In genomic region chr2:113757525-113758310, GRCm38 (mm10) we compare ENCODE assay signal across 8 mouse cellular contexts. TPM values are rescaled to one million over a fixed set of nuclear protein-coding genes. Genes with fewer than 3 reads are reported as not detected.
DNase-seq lines count a peak whose midpoint lies in the region; ATAC-seq lines count a peak whose summit lies in the region.

No protein-coding gene starts in this region.

- H3K36me3 ChIP-seq in hindbrain, embryonic 11.5 days (ENCODE audit: control insufficient read depth, insufficient read depth, low read length) = no peaks in the 10 kb centered on the region
- H3K36me3 ChIP-seq in liver, embryonic 12.5 days = no peaks in the 10 kb centered on the region

- peak; percentile 56 to 63 for DNase-seq in left cerebral cortex, adult 18-20 months (ENCODE audit: low spot score in 2 of 2)
- DNase-seq in left cerebral cortex, adult 11 months (ENCODE audit: low spot score) = no peak
- peak; percentile 65 for DNase-seq in embryo, embryonic 9.5 days (ENCODE audit: extremely low spot score)
- peak; percentile 69 for DNase-seq in hindbrain, embryonic 11.5 days (ENCODE audit: low spot score)
- peak; percentile 57 to 61 for DNase-seq in right cerebral cortex, adult 2 months (ENCODE audit: low spot score in 2 of 2)
- DNase-seq in thymus, postnatal 10 days (ENCODE audit: low spot score in 2 of 2) = no peak
- no peak for DNase-seq in urinary bladder, postnatal 36 days (ENCODE audit: low spot score in 2 of 2)

- peak; percentile 62 for ATAC-seq in hindbrain, embryonic 11.5 days (ENCODE audit: low FRiP score)
- no peak for ATAC-seq in liver, embryonic 12.5 days

- H3K9ac ChIP-seq in hindbrain, embryonic 11.5 days (ENCODE audit: low read depth, low read length) = peak overlapping the region; percentile 56; the same call in 1 of the 2 replicates
- H3K9ac ChIP-seq in liver, embryonic 12.5 days = no peak overlapping the region

- no peak overlapping the region for H3K27ac ChIP-seq in hindbrain, embryonic 11.5 days (ENCODE audit: low read depth, low read length)
- no peak overlapping the region for H3K27ac ChIP-seq in liver, embryonic 12.5 days

- peaks cover 34% of the 10 kb centered on the region for H3K27me3 ChIP-seq in hindbrain, embryonic 11.5 days (ENCODE audit: control insufficient read depth, insufficient read depth, low read length)
- H3K27me3 ChIP-seq in liver, embryonic 12.5 days (replicated peaks) = peaks cover 51% of the 10 kb centered on the region

- H3K4me3 ChIP-seq in hindbrain, embryonic 11.5 days (ENCODE audit: low read depth, low read length) = peak overlapping the region; percentile 49
- H3K4me3 ChIP-seq in liver, embryonic 12.5 days = peak overlapping the region; percentile 45

- WGBS in hindbrain, embryonic 11.5 days = under 1% methylated on average over 47 of the region's 47 CpGs
- WGBS in liver, embryonic 12.5 days (ENCODE audit: insufficient replicate concordance) = 2% methylated on average over 47 of the region's 47 CpGs

- peaks cover 9% of the 10 kb centered on the region; the same call in 1 of the 2 replicates for H3K4me1 ChIP-seq in hindbrain, embryonic 11.5 days (replicated peaks; ENCODE audit: control insufficient read depth, insufficient read depth, low read length)
- H3K4me1 ChIP-seq in liver, embryonic 12.5 days = 0 out of 2 replicates have a peak, but pooled peaks cover 4% of the 10 kb centered on the region

- no peaks in the 10 kb centered on the region for H3K9me3 ChIP-seq in hindbrain, embryonic 11.5 days (ENCODE audit: control insufficient read depth, low read length)
- no peaks in the 10 kb centered on the region for H3K9me3 ChIP-seq in liver, embryonic 12.5 days (replicated peaks)

- peak overlapping the region; percentile 96 for H3K4me2 ChIP-seq in hindbrain, embryonic 11.5 days (replicated peaks; ENCODE audit: low read depth, low read length)
- H3K4me2 ChIP-seq in liver, embryonic 12.5 days = peak overlapping the region; percentile 58

RNA-seq across cellular contexts. Expression of gene Grem1, which starts 0.7 kb away (rescaled TPM):
- total RNA-seq in left cerebral cortex, adult 18-20 months (2021) = 1 to 10 TPM in 1 of 2 experiments, under 1 TPM in 1; 0.98 to 1.0 TPM
- 0.46 and 0.91 TPM in 2 replicates for polyA plus RNA-seq in hindbrain, embryonic 11.5 days (2014; fragmentation: Nextera tagmentation; extraction: Ambion mirVana)
- polyA plus RNA-seq in liver, embryonic 12.5 days (2016; fragmentation: Nextera tagmentation; extraction: Ambion mirVana) = 0.13 and 0.19 TPM in 2 replicates

Comparison
In these comparisons a context has a peak if more than half of its experiments do, and no peak if none do; other contexts are left out.
1. DNase-seq: peak in left cerebral cortex, adult 18-20 months (2 of 2), embryo, embryonic 9.5 days (single experiment), hindbrain, embryonic 11.5 days (single experiment) and right cerebral cortex, adult 2 months (2 of 2); none in left cerebral cortex, adult 11 months (single experiment), thymus, postnatal 10 days (0 of 2) and urinary bladder, postnatal 36 days (0 of 2).